Mouse (Mus musculus): Measurements from ENCODE around the gene Kdm1b. TPM values are rescaled to one million over a fixed set of nuclear protein-coding genes. Genes with fewer than 3 reads are reported as not detected.
A peak's percentile ranks its signal among the peaks of the same experiment; 100 is the strongest.

Gene Kdm1b
- total RNA-seq, 2 experiments from 2014 or later, result 13.2 to 16.4 TPM

DNA sequence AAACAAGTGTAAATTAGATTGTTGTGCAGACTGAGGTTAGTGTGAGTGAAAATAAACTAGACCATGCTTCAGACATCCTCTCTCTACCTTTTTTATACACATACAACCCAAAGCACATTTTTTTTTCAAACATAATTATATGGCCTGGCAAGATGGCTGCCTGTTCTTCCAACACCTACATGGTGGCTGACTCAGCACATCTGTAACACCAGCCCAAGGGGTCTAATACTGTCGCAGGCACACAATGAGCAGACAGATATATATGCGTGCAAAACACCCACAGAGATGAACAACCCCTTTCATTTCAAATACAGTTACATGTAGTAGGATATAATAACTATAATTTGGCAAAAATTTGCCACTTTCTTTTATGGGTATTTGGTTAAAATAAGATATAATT, 57.3 kb downstream of the Kdm1b start:
- DNase-seq (ENCODE audit: extremely low spot score in 1 of 2, low spot score in 2 of 2), result no peak
- intact Hi-C loops (cut with DNase I), result no loop called here

DNA sequence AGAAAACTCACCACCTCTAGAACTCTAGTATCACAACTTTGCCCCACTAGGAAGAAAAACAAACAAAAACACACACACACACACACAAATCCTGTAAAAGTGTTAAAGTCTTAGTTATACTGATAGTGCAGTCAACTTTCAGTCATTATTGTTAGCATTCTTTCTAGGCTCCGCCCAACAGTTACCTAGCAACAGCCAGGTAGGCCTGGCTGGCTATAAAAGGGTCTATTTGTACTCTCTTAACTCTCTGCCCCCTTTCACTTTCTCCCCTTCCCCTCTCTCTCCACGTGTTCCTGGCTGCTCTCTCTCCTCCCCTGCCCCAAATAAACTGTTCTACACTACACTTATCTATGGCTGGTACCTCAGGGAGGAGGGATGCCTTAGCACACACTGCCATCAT, 60.8 kb downstream of the Kdm1b start:
- intact Hi-C loops (cut with DNase I), result no loop called here
- no peak for DNase-seq (ENCODE audit: extremely low spot score in 1 of 2, low spot score in 2 of 2)

DNA sequence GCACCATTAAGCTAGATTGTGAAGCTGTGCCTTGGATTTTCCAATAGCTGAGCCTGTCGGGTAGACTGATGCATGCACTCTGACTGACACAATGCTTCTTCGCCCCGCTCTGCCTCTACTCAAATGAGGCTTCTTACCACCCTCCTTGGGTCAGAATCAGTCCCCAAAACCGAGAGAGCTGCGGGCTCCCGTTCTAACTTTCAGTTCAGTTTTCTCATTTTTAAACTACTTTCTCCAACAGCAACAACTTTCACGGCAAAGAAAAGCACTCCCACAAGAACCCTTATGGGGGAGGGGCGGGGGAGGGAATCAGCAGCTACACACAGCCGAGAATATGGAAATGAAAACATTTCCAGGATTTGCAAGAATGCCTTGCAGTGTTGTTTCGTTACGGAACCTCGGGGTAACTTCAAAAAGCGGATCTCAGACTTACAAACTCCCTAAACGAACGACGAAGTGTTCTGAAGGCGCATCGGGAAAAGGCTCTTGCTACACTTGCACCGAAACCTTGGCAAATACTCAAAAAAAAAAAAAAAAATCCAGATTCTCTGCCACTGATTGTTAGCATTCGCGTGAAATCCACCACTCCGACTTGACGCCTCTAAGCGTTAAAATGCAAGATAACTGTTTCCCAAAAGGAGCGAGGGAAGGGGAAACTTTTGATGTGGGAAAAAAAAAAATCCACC, 61.7 kb downstream of the Kdm1b start:
- intact Hi-C loops (cut with DNase I), result no loop called here
- DNase-seq (ENCODE audit: extremely low spot score in 1 of 2, low spot score in 2 of 2), result peak; percentile 14 to 44

- intact Hi-C loops (cut with DNase I), result no loop called here
- peak; percentile 81 to 90 for DNase-seq (ENCODE audit: extremely low spot score in 1 of 2, low spot score in 2 of 2)
These were observed 62.6 kb downstream of the Kdm1b start, which contains the start of gene Dek for GRCm38 (mm10) chr13:47105711-47106579. TSS of gene Dek (minus strand) at chr13:47106201.

DNA sequence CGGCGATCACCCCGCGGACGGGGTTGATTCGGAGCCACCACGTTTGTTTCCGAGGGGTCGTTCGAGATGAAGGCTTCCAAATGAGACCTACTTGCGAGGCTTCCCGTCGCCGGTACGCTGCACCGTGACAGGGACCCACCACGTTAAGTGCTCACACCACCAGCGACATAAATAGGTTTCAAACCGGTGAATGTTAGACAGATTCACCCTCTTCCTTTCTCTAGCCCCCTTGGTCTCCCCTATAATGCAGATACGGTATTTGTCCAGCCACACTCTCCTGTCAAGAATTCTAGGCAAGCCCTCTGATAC, 63.2 kb downstream of the Kdm1b start:
- intact Hi-C loops (cut with DNase I), result no loop called here
- DNase-seq (ENCODE audit: extremely low spot score in 1 of 2, low spot score in 2 of 2), result no peak

GRCm38 (mm10) chr13:47109239-47109638, 65.9 kb downstream of the Kdm1b start:
- intact Hi-C loops (cut with DNase I), result no loop called here
- DNase-seq (ENCODE audit: extremely low spot score in 1 of 2, low spot score in 2 of 2), result no peak

- DNase-seq (ENCODE audit: extremely low spot score in 1 of 2, low spot score in 2 of 2), result no peak
- intact Hi-C loops (cut with DNase I), result no loop called here
These were observed 67.9 kb downstream of the Kdm1b start for GRCm38 (mm10) chr13:47111185-47111584.

GRCm38 (mm10) chr13:47112056-47112455, 68.8 kb downstream of the Kdm1b start:
- intact Hi-C loops (cut with DNase I), result no loop called here
- no peak for DNase-seq (ENCODE audit: extremely low spot score in 1 of 2, low spot score in 2 of 2)

- intact Hi-C loops (cut with DNase I), result no loop called here
- DNase-seq (ENCODE audit: extremely low spot score in 1 of 2, low spot score in 2 of 2), result no peak
These were observed 69.6 kb downstream of the Kdm1b start for GRCm38 (mm10) chr13:47112924-47113323.

DNA sequence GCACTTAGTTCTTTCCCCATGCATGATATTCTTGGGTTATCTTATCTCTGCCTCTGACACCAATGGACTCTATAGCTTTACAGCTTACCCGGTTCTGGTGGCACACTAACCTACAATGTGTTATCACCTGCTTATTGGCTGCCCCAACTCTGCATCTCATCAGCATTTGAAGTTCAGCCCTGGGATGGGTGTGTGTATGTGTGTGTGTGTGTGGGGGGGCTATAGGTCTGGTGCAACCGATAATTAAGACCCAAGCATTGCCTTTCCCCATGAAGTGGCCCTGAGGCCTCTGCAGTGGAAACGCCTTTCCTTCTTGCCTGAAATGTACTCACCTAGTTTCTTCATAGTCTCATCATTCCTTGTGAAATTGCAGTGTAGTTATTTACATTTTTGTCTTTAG, 72.7 kb downstream of the Kdm1b start:
- DNase-seq (ENCODE audit: extremely low spot score in 1 of 2, low spot score in 2 of 2), result no peak
- intact Hi-C loops (cut with DNase I), result no loop called here

DNA sequence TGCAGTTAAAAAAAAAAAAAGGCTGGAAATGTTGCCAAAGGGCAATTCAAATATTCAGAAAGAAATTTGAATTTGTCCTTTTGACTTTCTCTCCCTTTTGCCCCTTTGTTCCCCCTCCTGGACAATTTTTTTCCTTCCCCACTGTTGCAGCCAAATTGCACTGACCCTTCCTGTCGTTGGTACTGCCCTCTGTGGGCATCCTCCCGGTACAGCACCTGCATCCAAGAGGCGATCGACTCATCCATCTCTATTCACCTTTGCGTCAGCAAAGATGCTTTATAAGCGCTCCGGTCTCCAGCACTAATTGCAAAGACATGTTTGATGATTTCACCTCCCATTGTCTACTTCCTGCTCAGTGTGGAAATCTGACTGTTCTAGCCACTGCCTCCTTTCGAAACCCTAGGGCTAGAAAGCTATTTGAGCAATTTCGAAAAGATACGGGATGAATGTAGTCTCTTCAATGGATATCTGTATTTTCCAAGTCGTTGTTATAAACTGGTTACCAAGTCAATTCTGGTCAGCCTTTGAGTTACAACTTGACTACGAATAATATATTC, 78.1 kb downstream of the Kdm1b start:
- intact Hi-C loops (cut with DNase I), result no loop called here
- no peak for DNase-seq (ENCODE audit: extremely low spot score in 1 of 2, low spot score in 2 of 2)

- DNase-seq (ENCODE audit: extremely low spot score in 1 of 2, low spot score in 2 of 2), result peak; percentile 25 to 70
- intact Hi-C loops (cut with DNase I), result no loop called here
These were observed 79.5 kb downstream of the Kdm1b start, which contains the start of gene Rnf144b for GRCm38 (mm10) chr13:47122537-47123430. TSS of gene Rnf144b (plus strand) at chr13:47122656.

GRCm38 (mm10) chr13:47124449-47124848, 81.2 kb downstream of the Kdm1b start:
- DNase-seq (ENCODE audit: extremely low spot score in 1 of 2, low spot score in 2 of 2), result no peak
- intact Hi-C loops (cut with DNase I), result no loop called here

- intact Hi-C loops (cut with DNase I), result no loop called here
- DNase-seq (ENCODE audit: extremely low spot score in 1 of 2, low spot score in 2 of 2), result no peak
These were observed 81.7 kb downstream of the Kdm1b start for GRCm38 (mm10) chr13:47124986-47125385.

GRCm38 (mm10) chr13:47125595-47125994, 82.3 kb downstream of the Kdm1b start:
- intact Hi-C loops (cut with DNase I), result no loop called here
- no peak for DNase-seq (ENCODE audit: extremely low spot score in 1 of 2, low spot score in 2 of 2)

DNA sequence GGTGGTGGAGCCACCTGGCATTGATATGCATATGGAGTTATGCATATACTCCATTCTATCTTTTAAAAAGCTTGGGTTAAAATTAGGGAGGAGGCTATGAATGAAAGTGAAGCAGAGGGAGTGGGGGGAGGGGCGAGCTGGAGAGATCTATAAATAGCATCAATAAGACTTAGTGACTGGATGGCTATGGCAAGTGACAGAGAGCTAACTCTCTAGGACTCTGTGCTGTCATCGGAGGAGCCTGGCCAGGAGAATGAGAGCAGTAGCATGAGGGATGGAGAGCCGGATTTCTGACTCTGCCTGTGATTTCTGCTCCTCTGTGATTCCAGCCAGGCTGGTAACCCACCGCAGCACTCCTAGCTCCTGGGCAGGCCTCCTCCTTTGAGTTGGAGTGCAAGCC, 85.8 kb downstream of the Kdm1b start:
- intact Hi-C loops (cut with DNase I), result no loop called here
- no peak for DNase-seq (ENCODE audit: extremely low spot score in 1 of 2, low spot score in 2 of 2)

DNA sequence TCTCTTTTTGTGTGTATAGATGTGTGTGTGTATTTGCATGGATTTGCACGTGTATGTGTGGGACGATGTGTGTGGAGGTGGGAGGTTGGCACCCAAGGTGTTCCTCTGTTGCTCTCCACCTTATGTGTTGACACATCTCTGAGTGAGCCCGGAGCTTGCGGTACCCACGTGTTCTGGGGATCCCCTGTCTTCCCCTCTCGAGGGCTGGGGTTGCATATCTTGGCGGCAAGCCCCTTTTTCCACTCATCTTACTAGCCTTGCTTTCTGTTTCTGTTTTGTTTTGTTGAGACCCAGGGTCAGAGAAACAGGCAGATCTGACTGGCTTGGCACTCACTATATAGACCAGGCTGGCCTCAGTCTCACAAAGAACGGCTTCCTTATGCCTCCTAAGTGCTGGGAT, 89.8 kb downstream of the Kdm1b start:
- intact Hi-C loops (cut with DNase I), result no loop called here
- no peak for DNase-seq (ENCODE audit: extremely low spot score in 1 of 2, low spot score in 2 of 2)

GRCm38 (mm10) chr13:47134836-47135235, 91.5 kb downstream of the Kdm1b start:
- intact Hi-C loops (cut with DNase I), result no loop called here
- peak in 1 of 2 experiments; percentile 38 for DNase-seq (ENCODE audit: extremely low spot score in 1 of 2, low spot score in 2 of 2)

All from left cerebral cortex, postnatal 10 days (tissue).